Mouse (Mus musculus): ENCODE data around the gene Wdr72. TPM values are rescaled to one million over a fixed set of nuclear protein-coding genes. Genes with fewer than 3 reads are reported as not detected.

Gene Wdr72
- total RNA-seq, 1 experiment, result 0.18 TPM

GRCm38 (mm10) chr9:74328821-74329220, 218.7 kb downstream of the Wdr72 start:
- TF ChIP-seq ZNF384 (IDR thresholded peaks at IDR 0.05; ENCODE audit: low read depth, low read length) (no peak), CHD2 (IDR thresholded peaks at IDR 0.05; ENCODE audit: low read depth, low read length) (no peak), MAFK (IDR thresholded peaks at IDR 0.05; ENCODE audit: insufficient read depth, low read depth, low read length) (no peak), HCFC1 (IDR thresholded peaks at IDR 0.05; ENCODE audit: borderline replicate concordance, insufficient read depth, low read length) (no peak), ZC3H11A (IDR thresholded peaks at IDR 0.05; ENCODE audit: borderline replicate concordance, low read depth, low read length) (no peak)
- Histone ChIP-seq H3K9ac (ENCODE audit: insufficient read depth, low read depth, low read length, poor library complexity, severe bottlenecking) (no peak overlapping the region), H3K4me1 (ENCODE audit: control insufficient read depth in 2 of 2, insufficient read depth in 2 of 2, low read length in 2 of 2, poor library complexity in 1 of 2) (no peaks in the 10 kb centered on the region), H3K9me3 (ENCODE audit: control insufficient read depth, insufficient read depth, low read depth, low read length) (no peaks in the 10 kb centered on the region), H3K4me3 (ENCODE audit: insufficient read depth in 1 of 2, low read depth in 1 of 2, low read length in 2 of 2, poor library complexity in 1 of 2, severe bottlenecking in 1 of 2) (no peak overlapping the region), H3K27ac (ENCODE audit: insufficient read depth, low read depth, low read length, poor library complexity, severe bottlenecking) (no peak overlapping the region), H3K36me3 (ENCODE audit: control insufficient read depth, insufficient read depth, low read length, poor library complexity, severe bottlenecking) (no peaks in the 10 kb centered on the region)
- DNase-seq (ENCODE audit: low read depth, low spot score), result no peak
- in situ Hi-C loops (cut with MboI; ENCODE audit: low sequenced_read_pairs in 2 of 2, unreplicated experiment in 2 of 2), result no loop called here

GRCm38 (mm10) chr9:74330706-74331495, 220.7 kb downstream of the Wdr72 start:
- TF ChIP-seq ZNF384 (IDR thresholded peaks at IDR 0.05; ENCODE audit: low read depth, low read length), result no peak
- TF ChIP-seq MAFK (IDR thresholded peaks at IDR 0.05; ENCODE audit: insufficient read depth, low read depth, low read length), result no peak
- TF ChIP-seq CHD2 (IDR thresholded peaks at IDR 0.05; ENCODE audit: low read depth, low read length), result no peak
- TF ChIP-seq ZC3H11A (IDR thresholded peaks at IDR 0.05; ENCODE audit: borderline replicate concordance, low read depth, low read length), result no peak
- no peak for TF ChIP-seq HCFC1 (IDR thresholded peaks at IDR 0.05; ENCODE audit: borderline replicate concordance, insufficient read depth, low read length)
- Histone ChIP-seq H3K4me3 (ENCODE audit: insufficient read depth in 1 of 2, low read depth in 1 of 2, low read length in 2 of 2, poor library complexity in 1 of 2, severe bottlenecking in 1 of 2) (no peak overlapping the region), H3K9me3 (ENCODE audit: control insufficient read depth, insufficient read depth, low read depth, low read length) (no peaks in the 10 kb centered on the region), H3K9ac (ENCODE audit: insufficient read depth, low read depth, low read length, poor library complexity, severe bottlenecking) (no peak overlapping the region), H3K27ac (ENCODE audit: insufficient read depth, low read depth, low read length, poor library complexity, severe bottlenecking) (no peak overlapping the region), H3K4me1 (ENCODE audit: control insufficient read depth in 2 of 2, insufficient read depth in 2 of 2, low read length in 2 of 2, poor library complexity in 1 of 2) (no peaks in the 10 kb centered on the region), H3K36me3 (ENCODE audit: control insufficient read depth, insufficient read depth, low read length, poor library complexity, severe bottlenecking) (no peaks in the 10 kb centered on the region)
- no peak for DNase-seq (ENCODE audit: low read depth, low spot score)
- in situ Hi-C loops (cut with MboI; ENCODE audit: low sequenced_read_pairs in 2 of 2, unreplicated experiment in 2 of 2), result no loop called here

- Histone ChIP-seq H3K9ac (ENCODE audit: insufficient read depth, low read depth, low read length, poor library complexity, severe bottlenecking) (no peak overlapping the region), H3K36me3 (ENCODE audit: control insufficient read depth, insufficient read depth, low read length, poor library complexity, severe bottlenecking) (no peaks in the 10 kb centered on the region), H3K9me3 (ENCODE audit: control insufficient read depth, insufficient read depth, low read depth, low read length) (no peaks in the 10 kb centered on the region), H3K27ac (ENCODE audit: insufficient read depth, low read depth, low read length, poor library complexity, severe bottlenecking) (no peak overlapping the region), H3K4me3 (ENCODE audit: insufficient read depth in 1 of 2, low read depth in 1 of 2, low read length in 2 of 2, poor library complexity in 1 of 2, severe bottlenecking in 1 of 2) (no peak overlapping the region), H3K4me1 (ENCODE audit: control insufficient read depth in 2 of 2, insufficient read depth in 2 of 2, low read length in 2 of 2, poor library complexity in 1 of 2) (no peaks in the 10 kb centered on the region)
- TF ChIP-seq MAFK (IDR thresholded peaks at IDR 0.05; ENCODE audit: insufficient read depth, low read depth, low read length) (no peak), CHD2 (IDR thresholded peaks at IDR 0.05; ENCODE audit: low read depth, low read length) (no peak), ZNF384 (IDR thresholded peaks at IDR 0.05; ENCODE audit: low read depth, low read length) (no peak), ZC3H11A (IDR thresholded peaks at IDR 0.05; ENCODE audit: borderline replicate concordance, low read depth, low read length) (no peak), HCFC1 (IDR thresholded peaks at IDR 0.05; ENCODE audit: borderline replicate concordance, insufficient read depth, low read length) (no peak)
- DNase-seq (ENCODE audit: low read depth, low spot score), result no peak
- in situ Hi-C loops (cut with MboI; ENCODE audit: low sequenced_read_pairs in 2 of 2, unreplicated experiment in 2 of 2), result no loop called here
These were observed 222.2 kb downstream of the Wdr72 start for GRCm38 (mm10) chr9:74332321-74332720.

Other genes with a start within 250 kb of the Wdr72 start
- gene Unc13c, start 141.4 kb upstream of the Wdr72 start, total RNA-seq (2012; rRNA removed), result under 0.01 and 0.05 TPM in 2 replicates